Mouse (Mus musculus) lung, postnatal 25 days (tissue): ENCODE data around the gene Trpm4.

ENCODE experiments used
- DNase-seq: peaks from one replicate; pipeline ENCODE4 v3.0.0; 2022; ENCODE audit warnings: low spot score

Gene Trpm4

DNA sequence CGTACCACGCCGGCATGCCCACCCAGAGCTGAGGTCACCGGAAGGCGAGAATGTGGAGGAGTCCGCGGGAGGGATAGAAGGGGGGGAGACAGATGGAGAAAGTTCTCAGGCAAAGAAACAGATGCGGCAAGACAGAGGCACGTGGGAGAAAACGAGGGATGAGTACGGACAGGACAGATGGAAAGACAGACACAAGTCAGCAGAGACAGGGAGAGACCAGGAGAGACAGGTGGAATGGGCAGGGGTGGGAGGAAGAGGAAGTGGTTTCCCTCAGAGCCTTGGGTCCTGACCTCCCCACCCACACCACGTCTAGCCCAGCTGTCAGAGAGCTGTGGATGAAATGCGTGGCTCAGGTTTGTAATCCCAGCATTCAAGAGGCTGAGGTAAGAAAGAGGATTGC lies 13.3 kb upstream of the Trpm4 start:
- no peak for DNase-seq

DNA sequence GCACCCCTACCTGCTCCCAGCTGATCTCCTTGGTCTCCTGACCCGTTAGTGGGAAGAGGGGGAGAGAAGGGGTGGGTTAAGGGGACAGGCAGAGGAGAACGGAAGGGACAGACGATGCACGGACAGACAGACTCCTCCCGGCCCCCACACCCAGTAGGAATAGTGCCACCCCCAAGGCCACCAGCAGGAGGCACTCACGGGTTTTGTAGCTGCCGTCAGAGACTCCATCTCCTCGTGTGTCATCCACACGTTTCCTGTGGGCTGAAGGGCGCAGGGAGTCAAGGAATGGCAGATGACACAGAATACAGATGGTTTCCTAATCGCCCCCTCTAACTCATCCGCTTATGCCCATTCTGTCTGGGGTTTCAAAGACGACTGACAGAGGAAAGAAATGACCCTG lies 10.0 kb upstream of the Trpm4 start:
- no peak for DNase-seq

DNA sequence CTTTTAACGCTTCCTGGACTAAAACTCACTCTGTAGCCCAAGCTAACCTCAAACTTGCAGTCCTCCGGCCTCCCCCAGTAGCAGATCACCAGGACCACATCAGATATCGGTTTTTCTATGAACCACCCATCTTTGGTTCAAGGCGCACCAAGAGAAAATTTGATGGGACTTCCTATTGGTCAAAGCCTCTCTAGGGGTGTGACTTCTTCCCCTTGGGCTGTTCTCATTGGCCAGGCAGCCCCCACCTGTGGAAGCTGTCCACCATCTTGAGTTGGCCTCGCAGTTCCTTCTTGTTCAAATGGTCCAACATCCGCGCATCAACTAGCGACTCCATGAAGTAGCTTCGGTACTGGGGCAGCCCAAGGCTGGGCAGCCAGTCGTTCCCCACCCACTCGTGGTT lies 8.5 kb upstream of the Trpm4 start:
- DNase-seq: no peak

DNA sequence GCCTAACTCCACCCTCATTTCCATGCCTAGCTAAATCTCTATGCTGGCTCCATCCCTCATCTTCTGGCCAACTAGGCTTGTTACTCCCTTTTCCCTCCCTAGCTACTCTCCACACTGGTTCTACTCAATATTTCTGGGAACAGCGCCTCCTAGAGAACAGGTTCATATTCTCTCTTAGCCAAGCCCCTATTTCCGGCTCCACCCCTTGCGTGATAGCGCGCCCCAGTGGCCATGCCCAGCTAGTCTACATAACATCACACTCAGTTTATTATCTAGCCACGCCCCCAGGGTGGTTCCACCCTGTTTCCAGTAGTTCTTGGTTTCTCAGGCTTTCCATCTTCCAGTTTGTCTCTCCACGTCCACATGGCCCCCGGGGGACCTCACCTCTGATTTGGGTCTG lies 7.7 kb upstream of the Trpm4 start:
- DNase-seq: peak; percentile 86

DNA sequence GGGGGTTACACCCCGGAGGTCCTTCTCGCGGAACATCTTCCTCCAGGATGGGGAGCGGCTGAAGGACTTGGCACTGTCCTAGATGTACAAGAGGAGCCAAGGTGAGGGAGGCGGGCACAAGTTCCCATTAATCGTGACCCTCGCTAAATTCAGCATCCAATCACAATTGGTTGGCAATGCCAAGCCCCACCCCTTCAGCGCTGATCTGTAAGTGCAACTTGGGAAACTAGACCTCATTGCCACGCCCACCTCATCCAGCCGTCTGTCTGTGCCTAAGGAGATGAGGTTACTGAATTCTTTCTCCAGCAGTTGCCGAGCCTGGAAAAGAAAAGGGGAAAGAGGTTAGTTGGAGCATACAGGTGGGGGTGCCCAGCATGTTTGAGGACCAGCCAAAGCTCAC lies 7.1 kb upstream of the Trpm4 start:
- DNase-seq: peak; percentile 54

DNA sequence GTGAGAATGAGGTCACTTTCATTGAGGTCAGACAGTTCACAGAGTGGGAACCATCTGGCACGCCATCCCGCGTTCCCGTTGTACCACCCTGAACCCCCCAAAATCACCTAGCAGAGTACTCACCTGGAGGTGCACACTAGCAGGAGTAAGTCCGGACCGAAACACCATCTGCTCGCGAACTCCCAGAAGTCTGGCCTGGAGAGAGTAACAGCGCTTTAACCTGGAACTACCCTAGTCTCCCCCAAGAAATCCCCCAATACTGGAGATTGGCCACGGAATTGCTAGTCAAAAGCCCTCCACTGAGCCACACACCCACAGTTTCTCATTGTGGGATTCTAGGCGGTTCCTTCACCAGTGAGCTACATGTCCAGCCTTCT lies 6.5 kb upstream of the Trpm4 start:
- DNase-seq: no peak

DNA sequence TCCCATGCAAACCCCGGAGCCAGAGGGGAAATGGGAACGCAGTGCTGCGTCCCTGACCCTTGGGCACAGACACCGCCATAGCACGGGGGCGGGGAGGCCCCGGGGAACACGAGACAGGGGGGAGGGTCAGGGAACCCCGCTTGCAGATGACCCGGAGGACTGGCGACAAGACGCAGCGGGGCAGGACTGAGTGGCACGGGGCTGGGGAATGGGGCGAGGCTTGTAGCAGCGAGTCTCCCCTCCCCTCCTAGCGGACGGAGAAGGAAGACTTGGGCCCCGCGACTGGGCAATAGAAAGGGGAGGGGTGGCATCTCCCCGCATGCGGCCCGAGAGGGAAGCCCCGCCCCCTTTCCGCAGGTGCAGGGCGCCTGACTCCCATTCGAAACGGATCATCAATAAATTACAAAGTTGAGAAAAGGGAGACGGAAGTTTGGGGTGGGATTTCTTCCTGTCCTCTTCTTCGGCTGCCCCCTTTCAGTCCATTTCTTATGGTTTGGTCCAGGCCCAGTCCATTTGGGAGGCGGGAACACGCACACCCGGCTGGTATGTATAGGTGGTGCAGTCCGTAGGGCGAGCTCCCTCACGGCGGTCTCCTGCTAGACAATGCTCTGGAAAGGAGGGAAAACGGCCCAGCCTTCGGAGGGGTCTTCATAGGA lies 6.0 kb upstream of the Trpm4 start:
- peak; percentile 72 for DNase-seq

DNA sequence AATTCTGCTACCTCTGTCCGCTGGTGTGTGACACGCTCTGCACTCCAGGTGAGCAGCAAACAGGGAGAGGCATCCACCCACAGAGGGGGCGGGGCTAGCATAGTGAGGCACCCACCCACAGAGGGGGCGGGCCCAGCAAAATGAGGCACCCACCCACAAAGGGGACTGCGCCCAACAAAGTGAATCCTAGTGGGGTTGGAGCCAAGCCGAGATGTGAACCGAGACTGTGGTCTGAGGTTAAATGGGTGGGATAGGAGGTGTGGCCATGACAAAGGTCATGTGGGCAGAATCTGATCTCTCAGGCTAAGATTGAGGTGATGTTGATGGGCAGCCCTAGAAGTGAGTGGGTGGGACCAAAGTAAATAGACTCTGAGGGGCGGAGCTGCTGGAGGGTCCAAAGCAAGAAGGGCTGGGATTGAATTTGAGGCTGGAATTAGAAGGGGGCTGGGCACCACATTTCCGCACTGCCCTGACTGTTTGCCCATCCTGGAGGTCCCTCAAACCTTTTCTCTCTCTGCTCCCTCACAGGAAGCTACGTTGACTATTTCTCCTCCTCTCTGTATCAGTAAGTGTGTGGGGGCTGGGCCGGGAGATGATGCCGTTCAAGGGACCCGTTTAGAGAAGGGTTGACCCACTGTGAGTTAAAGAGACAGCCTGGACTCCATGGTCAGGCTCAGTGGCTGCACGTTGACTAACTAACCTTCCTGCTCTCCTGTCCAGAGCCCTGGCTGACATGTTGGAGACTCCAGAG lies 4.8 kb upstream of the Trpm4 start:
- DNase-seq: peak; percentile 62

DNA sequence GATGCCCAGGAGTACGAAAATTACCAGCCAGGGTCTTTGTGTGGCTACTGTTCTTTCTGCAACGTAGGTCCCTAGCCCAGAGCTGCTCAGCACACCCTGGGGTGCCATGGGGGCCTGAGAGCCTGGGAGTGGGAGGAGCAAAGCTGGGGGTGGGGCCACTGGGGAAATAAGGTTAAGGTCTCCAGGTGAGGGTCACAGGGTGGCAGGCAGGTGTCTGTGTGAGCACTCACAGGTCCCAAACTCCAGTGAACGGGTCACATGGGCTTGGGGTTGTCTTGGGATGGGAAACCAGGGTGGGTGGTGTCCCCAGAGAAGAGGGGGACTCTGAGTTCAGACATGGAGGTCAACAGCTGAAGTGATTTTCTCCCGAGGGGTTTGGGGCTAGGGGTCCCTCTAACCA lies 3.9 kb upstream of the Trpm4 start:
- no peak for DNase-seq

DNA sequence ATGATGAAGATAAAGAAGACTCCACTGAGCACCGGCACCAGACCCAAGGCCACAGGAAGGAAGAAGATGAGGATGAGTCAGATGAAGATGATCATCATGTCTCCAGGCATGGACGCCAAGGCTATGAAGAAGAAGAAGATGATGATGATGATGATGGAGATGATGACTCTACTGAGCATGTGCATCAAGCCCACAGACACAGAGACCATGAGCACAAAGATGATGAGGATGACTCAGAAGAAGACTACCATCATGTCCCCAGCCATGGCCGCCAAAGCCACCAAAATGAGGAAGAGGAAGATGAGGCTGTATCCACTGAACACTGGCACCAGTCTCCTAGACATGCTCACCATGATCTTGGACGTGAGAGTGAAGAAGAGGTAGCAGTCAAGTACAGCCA lies 2.7 kb upstream of the Trpm4 start:
- DNase-seq: no peak

DNA sequence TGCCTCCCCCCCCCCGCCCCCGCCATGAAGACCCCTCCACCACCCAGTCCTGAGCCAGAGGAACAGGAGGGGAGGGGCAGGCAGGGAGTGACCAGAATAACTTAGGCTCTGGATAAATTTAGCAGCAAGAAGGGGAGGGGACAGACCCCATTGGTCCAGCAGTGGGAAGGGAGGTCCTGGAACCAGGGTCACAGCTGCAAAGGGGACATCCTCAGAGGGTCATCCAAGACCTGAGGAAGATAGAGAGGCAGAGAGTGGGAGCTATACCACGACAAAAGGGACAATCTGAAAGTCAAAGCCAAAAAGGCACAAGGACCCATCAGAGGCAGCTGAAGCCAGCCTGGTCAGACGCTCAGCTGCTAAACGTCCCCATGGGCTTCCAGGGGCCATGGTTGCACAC lies 1.5 kb upstream of the Trpm4 start, which contains the start of gene Hrc:
Hrc (plus strand) TSS at position 235 of the 400 bp plus-strand sequence.
- no peak for DNase-seq

DNA sequence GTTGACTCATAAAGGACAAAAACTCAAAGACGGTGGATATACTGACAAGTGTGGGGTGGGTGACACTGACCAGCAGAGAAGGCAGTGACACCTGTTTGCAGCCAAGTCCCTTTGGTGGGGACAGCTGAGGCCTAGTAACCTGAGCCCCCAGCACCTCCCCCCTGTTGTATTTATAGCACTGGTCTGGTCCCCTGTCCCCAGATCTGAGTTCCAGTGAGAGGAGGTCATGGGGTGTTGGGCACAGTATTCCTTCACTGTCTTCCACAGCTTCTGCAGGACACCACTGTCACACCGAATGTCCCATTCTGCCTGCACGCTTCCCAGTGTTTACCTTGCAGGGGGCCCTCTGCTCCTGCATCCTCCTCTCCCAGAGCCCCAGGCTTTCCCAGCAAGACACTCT lies 1.0 kb upstream of the Trpm4 start:
- DNase-seq: no peak

DNA sequence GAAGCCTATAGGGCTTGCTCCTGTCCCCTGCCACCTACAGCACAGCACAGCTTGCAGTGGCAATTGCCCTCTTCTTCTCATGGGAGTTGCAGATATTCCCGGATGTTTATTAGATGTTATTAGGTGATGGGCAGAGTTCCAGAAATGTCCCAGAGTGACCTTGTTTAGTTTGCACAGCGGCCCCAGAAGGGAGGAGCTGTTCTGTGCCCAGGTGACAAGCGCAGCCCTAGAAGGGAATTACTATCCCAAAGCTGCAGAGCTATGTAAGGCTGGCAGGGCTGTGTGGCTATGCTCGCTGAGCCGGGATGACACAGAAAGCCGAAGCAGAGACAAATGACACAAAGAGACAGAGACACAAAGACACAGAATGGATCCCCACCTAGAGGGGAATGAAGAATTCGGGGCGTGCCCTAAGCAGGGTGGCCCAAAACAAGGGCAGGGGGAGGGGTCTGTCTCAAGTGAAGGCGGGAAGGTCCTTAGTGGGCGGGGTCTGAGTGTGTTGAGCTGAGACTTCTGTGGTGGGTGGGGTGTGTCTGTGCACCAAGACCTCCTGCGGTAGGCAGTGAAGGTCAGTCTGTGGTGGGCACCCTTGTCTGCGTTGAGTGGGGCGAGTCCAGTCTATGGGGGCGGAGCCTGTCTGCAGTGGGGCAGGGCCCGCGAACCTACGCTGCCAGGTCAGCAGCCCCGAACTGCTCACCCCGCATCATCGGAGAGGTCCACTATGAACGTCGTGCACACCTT lies 725 bp downstream of the Trpm4 start:
- peak; percentile 67 for DNase-seq

DNA sequence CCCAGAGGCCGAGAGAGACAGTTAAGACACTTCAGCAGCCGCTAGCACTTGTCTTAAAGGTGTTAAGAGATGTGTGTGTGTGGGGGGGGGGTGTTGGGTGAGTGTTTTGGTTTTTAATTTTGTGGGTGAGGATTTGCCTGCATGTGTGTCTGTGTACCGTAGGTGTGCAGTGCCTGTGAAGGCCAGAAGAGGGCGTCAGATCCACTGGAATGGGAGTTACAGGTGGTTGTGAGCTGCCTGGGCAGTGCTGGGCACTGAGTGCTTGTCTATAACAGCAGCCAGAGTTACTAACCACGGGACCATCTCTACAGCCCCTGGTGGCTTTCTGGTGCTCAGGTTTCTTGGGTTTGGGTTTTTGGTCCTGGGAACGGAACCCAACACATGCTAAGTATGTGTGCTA lies 2.1 kb downstream of the Trpm4 start:
- DNase-seq: no peak

DNA sequence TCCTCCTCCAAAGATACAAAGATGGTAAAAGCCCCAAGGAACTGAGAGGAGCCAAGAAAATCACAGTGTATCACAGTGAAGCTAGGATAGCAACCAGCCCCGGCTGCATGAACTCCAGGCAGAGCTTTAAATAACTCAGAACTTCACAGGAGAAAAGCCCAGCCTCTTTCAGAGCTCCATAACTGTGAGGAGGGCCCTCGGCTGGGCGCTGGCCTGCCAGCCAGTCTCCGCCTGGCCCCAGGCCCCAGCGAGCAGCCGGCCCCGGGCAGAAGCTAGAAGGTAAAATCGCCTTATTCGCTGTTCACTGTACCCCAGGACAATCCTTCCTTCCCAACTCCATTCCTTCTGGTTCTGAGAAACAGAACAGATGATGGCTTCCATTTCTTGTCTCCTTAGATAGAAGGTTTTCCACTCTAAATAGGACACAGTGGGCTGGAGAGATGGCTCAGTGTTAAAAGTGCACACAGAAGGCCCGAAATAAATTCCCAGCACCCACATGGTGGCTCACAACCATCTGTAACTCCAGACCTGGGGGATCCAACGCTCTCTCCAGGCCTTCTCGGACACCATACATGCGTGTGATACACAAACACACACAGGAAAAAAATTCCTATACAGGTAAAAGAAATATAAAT lies 4.6 kb downstream of the Trpm4 start:
- no peak for DNase-seq

DNA sequence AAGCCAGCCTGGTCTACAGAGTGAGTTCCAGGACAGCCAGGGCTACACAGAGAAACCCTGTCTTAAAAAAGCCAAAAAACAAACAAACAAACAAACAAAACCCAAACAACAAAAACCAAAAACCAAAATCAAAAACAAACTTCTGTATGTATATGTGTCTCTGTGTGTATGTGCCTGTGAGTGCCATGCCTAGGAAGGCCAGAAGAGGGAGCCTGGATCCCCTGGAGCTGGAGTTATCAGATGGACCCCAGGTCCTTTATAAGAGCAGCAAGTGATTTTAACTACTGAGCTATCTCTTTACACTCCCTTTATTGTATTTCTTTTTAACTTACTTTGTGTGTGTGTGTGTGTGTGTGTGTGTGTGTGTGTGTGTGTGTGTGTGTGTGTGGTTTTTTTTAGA lies 7.8 kb downstream of the Trpm4 start:
- no peak for DNase-seq

DNA sequence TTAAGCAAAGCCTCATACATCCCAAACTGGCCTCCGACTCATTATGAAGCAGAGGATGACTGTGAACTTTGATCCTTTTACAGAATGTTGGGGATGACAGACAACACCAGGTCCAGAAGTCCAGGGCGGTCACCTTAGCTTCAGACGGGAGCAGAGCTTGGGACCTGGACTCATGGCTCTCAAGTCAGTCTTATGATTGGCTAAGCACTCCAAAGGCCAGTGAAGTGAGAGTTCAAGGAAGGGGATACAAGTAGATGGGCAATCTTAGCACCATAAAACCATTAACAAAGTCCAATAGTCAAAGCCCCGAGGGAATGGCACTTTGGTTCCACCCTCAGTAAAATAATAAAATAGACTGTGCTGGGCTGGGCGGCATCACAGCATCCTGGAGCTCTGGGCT lies 10.5 kb downstream of the Trpm4 start:
- no peak for DNase-seq

DNA sequence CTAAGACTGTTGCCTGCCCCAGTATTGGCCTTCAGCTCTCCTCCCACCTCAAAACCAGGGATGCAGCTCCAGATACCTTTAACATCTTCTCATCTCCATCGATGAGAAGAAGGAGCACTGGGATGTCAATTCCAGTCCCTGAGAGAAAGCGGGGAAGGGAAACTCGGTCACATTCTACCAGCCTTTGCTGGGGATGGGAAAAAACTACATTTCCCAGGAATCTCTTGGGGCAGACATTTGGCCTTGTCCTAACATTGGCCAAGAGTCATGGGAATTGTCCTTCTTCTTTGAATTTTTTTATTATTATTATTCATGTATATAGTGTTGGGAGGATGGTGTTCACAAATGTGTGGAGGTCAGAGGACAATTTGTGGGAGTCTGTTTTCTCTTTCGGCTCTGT lies 11.3 kb downstream of the Trpm4 start:
- no peak for DNase-seq

DNA sequence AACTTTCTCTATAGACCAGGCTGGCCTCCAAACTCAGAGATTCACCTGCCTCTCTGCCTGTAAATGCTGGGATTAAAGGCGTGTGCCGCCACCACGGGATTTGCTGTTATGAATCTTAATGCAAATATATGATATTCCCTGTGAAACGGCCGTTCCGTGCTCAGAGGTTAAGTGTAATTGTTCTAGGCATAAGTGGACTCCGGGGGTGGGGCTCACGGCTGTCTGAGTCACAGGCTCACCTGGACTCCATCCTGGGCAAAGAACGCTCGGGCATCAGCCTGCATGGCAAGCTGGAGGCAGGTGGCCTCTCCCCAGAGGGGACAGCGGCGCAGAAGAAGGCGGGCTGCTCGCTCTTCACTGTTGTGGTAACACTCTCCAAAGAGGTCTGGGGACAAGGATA lies 17.0 kb downstream of the Trpm4 start:
- no peak for DNase-seq

DNA sequence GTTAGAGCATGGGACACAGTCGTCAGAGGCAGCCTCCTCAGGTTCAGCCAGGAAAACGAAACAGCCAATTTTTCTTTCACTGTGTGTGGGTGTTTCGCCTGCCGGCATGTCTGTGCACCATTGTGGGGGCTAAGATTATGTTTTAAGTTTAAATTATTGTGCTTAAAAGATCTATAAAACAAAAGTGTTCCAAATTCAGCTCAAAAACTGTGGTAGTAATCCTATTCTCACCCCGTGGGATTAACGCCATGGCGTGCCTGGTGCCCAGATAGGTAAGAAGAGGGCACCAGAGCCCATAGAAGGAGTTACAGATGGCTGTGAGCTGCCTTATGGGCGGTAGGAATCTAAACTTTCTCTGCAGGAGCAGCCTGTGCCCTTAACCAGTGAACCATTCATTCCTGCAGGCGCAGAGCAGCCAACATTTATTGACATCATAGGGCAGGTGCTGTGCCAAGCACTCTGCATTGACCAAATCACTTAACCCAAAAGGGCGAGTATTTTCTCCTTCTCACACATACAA lies 18.3 kb downstream of the Trpm4 start:
- no peak for DNase-seq

DNA sequence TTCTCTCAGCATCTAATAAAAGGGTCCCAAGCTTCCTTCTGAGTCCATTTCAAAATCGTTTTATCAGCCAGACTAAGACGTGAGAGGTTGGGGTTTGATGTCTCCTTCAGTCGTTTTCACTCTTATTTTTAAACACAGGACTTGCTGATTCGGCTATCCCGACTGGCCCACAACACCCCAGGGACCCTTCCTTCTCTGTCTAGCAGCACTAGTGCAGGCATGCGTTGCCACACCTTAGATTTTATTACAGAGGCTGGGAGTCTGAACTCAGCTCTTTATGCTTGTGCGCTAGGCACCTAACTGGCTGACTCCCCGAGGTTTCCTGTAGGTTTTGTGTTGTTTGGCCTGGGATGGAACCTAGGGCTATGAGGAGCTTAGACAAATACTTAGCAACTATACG lies 20.1 kb downstream of the Trpm4 start:
- no peak for DNase-seq

DNA sequence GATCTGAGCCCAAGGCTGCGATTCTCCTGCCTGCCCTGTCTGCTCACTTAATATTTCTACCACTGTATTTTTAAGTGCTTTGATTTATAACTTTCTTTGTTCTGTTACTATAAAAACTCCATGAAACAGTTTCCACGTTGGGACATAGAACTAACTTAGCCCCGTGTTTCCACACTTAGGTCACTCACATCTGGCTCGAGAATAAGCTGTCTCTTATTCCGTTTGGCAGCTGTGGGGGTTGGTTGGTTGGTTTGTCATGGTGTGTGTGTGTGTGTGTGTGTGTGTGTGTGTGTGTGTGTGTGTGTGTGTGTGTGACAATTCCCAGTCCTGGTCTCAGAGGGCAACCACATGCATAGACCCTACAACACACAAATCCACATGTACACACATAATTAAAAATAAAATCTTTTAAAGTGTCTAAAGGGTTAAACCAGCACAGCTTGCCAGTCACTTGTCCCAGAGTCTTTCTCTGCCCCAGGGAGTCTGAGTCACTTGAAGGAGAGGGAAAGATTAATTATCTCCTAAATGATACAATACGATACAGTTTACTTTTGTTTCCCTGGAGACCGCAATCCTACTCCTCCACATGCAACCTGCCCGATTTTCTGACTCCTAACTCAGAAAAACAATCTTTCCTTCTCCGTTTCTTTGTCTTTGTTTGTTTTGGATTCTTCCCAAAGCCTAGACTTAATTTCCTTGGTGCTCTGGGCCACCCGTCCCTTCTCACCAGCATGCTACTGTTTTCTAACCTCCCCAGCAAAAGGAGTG lies 20.7 kb downstream of the Trpm4 start:
- no peak for DNase-seq
